Mouse (Mus musculus) lung, postnatal 10 days (tissue): ENCODE data around the gene Olfr550.
"Not testable (repeated sequence)": the region's sequence is repeated elsewhere in the genome, so short reads cannot be mapped to it uniquely, and the experiment has no call there.

ENCODE experiments used
- DNase-seq: peaks from one replicate; pipeline ENCODE4 v3.0.0; 2021

Gene Olfr550

DNA sequence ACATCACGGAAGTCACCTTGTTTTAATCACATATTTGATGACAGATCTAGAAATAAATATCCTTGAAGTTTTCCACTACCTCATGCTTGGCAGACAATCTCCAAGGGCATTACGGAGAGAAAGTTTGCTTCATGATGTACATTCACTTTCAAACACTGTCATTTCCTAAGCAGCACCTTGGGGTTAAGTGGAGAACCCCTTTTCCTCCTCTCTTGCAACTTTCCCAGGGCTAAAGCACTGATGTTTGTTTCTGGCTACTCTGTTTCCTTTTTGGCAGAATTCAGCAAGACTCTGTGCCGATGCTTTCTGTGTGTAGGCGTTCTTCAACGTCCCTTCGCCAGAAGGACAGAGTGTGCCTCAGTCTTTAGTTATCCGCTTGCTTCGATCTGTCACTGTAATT is at the start of gene Olfr550:
Gene Olfr550, plus strand, starts transcription at position 301 of the 400 bp plus-strand sequence.
- no peak for DNase-seq

DNA sequence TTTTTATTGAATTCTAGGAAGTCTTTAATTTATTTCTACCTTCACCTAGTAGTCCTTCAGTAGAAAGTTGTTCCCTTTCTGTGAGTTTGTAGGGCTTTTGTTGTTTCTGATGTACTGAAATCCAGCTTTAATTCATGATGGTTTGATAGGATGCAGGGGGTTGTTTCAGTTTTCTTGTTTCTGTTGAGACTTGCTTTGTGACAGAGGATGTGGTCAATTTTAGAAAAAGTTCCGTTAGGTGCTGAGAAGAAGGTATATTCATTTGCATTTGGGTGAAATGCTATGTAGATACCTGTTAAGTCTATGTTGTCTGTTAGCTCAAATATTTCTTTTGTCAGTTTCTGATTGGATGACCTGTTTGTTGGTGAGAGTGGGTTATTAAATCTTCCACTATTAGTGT is 42.2 kb upstream of the Olfr550 start:
- no peak for DNase-seq

DNA sequence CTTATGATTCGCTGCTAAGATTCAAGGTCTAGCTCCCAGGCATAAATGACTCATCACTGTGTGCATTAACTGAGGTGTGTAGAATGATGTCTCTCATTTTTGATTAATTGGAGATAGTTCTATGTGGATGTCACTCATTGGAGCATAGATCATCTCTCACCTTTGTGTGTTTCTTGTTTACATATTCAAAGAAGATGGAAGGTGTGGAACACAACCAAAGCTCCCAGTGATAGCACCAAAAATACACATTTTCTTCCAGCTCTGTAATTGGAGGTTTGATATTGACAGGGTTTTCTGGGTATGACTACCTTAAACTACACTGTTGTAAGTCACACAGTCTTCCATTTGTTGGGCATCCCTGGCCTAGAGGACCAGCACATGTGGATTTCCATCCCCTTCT is 36.8 kb upstream of the Olfr550 start, which contains the start of gene Olfr547:
Gene Olfr547, plus strand, starts transcription at position 301 of the 400 bp plus-strand sequence.
- DNase-seq, result no peak

DNA sequence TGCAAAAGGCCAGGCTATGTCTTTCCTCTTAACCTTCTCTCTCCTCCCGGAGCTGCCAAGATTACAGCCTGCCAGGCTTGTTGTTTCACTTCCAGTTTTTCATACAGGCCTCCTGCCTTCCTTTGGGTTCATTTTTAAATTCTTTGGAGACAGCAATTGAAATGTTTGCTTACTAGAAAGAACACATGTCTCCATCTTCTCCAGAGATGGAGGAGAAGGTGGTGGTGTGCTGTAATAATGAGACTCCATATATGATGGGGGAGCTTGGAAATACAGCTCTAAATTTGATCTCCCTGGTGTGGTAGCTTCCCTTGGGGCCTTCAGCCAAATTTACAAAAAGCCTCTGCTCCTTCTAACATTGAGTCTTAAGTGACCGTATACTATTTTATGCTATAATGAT is 30.6 kb upstream of the Olfr550 start, which contains the start of gene Olfr548-ps1:
Gene Olfr548-ps1, plus strand, starts transcription at position 301 of the 400 bp plus-strand sequence.
- no peak for DNase-seq

DNA sequence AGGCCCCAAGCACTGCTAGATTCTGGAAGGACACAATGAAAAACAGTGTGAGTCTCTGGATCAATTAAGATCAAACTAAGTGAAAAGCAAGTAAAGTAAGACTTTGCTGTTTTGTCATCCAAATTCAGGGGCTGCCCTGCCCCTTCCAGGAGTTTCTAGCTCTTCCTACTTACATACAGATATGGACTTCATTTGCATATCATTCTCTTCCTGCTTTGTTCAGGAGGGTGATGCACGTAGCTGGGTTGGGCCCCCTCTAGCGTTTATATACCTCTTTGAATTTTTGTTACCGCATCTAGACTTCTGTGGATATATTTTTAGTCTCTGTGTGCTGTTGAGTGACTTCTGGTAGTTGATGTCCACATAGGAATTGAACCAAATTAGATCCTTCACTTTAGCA is 30.0 kb upstream of the Olfr550 start:
- no peak for DNase-seq

DNA sequence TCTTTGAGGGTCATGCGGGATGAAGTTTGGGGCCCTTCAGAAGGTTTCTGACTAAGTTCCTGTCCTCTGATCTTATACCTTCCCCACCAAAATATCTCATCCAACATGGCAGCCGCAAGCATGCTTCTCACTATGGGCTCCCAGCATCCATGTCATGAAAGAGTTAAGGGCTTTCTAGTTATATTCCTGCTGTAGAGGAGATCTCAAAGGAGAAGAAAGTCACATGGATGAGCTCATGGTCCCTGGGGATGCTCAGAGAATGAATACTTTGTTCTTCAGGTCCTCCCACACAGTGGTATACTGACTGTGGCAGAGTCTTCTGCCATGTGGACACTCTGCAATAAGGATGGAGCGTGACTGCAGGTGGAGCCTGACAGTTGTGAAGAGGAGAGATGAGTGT is 21.7 kb upstream of the Olfr550 start, which contains the start of gene Olfr549:
Gene Olfr549, plus strand, starts transcription at position 301 of the 400 bp plus-strand sequence.
- DNase-seq, result no peak

DNA sequence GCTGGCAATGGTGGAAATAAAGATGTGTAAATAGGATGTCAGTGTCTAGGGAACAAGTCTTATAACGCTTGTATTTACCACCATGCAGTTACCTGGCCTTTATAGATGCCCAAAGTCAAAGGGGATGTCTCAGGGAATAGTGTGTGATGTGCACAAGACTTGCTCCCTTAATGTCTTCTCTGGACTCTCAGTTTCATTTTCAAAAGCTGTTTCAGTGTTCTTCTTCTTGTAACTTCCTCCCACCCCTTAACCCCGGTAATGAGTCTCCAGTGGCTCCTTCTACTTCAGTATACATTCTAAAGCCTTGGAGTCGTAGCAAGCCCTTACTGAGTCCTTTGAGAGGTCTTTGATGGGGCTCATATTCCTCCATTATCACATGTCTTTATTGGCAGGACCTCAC is 18.0 kb upstream of the Olfr550 start:
- DNase-seq, result no peak

DNA sequence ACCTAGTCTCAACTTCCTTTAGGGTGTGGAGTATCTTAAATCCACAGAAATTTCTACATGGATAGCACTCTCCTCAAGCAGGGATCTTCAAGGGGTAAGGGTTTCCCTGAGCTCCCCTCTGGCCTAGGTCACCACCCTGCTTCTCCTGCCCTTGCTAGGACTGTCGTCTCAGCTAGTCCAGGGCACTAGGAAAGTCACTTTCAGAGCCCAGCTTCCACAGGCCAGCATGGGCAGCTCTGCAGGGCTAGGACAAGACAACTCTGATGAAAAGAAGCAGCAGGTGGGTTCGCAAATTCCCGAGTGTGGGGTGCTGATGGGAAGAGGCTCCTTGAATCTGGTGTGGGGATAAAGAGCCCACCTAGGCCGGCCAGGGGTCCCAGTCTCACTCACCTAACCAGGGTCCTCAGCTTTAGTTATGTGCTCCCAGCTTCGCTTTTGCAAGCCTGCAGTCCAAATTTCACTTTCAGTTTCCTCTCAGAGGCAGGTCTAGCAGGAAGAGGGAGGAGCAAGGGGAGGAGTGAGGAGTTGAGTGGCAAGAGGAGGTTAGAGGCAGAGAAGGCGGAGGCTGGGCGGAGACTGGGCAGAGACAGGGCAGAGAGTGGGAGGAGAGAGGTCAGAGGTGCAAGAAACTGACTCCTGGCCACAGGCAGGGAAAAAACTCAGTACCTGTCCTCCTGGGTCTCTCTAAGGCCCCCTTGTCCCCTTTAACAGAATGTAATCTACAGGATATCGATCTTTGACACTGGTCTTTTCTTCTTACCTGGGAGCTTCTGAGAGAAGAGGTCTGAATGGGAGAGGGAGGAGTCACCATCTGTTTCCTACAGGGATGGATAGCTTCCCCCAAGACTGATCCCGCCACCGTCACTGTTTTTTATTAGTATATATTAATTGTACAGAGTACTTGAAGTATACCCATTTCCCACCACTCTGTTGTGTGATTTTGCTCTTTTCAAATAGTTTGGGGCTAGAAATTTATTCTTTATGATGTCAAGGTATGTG is 5.9 kb upstream of the Olfr550 start, which contains the start of gene Trim21:
Gene Trim21, minus strand, starts transcription at position 488 of the 999 bp plus-strand sequence.
- DNase-seq, result peak; percentile 97

DNA sequence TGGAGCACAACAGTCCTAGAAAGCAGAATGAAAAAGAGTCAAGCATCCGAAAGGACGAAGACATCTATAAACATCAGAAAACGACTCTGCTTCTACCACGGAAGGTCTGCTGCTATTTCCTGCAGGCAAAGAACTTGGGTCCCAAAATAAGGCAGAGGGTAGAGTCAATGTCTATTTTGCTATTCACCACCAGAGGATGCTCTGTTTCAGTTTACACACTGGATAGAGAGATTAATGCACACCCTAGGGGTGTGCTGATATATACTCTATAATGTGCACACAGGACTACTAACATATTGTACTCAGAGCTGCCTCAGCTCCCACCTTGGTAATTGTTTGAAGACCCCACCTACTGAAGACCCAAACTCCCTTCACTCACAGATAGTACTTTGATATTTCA is 5.0 kb upstream of the Olfr550 start:
- no peak for DNase-seq

DNA sequence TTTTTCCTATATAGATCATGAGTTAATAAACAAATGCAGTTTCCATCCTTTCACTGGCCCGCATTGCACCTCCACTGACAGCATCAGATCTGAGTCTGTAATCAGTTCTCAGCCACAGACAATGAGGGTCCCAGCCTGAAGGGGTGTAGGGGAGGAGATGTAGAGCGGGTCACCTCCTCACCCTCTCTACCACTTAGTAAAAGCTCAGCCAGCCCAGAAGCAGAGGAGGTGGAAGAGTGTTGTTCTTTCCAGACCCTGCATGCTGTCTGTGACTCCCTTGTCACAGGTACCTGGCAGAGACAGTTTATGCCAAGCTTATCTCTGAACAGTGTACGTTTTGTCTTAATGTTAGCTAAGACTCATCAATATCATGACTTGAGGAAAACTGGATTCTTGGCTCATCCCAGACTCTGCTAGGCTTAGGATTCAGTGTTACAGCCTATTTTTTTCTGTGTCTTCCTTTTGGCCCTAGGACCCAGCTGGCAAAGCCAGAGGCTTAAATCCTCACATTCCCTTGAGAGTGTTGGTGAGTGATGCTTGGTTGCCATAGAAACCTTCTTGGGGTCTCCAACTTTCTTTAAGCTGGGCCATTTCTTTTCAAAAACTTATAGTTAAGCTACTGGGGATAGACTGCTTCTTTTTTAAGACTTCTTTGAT is 2.1 kb downstream of the Olfr550 start:
- no peak for DNase-seq

DNA sequence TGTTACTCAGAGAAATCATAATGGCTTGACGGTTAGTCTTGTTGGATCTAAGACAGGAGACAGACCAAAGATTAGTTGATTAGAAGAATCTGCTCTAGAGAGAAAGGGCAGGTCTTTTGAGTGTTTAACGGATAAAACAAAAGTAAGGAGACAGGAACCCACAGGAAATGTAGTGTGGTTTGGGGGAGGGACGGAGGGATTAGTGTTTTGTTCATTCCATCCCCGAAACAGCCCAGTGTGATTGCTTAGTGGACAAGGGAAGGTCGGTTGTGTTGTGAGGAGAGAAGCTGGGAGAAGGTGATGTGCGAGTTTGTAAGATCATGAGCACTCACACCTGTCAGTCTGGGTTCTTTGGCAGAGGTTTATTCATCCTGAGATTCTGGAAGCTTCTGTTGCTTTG is 4.8 kb downstream of the Olfr550 start:
- no peak for DNase-seq

DNA sequence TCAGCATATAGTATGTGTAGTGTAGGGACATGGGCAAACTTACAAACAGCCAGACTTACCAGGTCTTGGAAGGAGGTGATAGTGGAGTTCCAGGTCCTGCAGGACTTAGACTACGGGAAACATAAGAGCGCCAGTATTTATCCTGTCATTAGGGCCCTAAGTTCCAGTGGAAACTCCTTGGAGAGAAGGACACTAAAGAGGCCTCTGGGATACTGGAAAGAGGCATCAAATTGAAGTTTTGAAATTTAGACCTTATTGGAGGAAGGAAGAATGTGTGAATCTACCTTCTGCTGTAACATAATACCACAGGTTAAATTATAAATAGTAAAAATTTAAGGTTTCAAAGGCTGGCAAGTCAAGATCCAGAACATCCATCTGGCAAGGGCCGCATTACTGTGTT is 20.5 kb downstream of the Olfr550 start, which contains the start of gene Olfr551:
Gene Olfr551, minus strand, starts transcription at position 101 of the 400 bp plus-strand sequence.
- DNase-seq, result no peak

DNA sequence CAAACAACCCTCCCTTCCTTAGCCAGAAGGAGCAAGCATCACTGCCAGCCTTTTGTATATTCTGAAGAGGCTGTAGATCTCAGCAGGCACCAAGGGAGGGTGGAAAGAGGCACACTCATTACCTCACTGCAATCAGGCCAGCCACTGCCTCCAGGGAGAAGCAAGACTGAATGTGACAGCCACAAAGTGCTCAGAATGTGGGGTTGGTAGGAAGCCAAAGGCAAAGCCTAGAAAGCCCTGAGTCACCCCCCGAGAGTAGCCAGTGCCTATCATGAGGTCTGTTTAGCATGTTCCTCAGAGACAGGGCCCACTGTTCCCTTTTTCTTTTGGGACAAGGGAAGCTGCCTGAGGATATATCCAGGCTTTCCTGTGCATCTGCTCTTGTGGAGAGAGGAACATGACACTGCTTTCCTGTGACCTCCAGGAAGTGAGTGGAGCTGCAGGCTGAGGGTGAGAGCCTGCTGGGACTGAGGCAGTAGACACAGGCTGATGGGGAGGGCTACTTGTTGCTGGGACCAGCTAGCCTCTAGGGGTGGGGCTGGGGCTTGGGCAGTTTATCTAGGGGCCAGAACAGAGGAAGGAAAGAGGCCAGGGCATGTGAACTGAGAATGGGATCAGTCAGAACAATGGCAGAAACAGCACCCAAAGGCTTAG is 26.3 kb downstream of the Olfr550 start, which contains the start of gene Olfr552:
Gene Olfr552, plus strand, starts transcription at position 393 of the 654 bp plus-strand sequence.
- no peak for DNase-seq

DNA sequence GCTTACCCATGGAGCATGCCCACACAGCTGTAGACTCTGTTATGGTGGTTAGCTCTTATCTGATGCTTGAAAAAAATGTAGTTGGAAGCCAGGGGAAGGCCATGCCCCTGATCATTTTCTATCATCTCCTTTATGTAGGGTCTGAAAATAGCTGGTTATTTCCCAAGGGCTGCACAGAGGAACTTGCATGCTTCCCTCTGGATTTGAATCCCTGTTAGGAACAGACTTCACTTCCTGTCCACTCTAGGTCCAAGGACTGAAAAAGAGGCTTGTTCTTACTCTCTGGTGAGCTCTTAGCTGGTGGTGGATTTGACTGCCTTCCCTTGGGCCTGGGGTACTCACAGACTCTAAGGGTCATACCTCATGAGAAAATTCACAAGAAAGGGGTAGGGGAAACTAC is 46.9 kb downstream of the Olfr550 start, which contains the start of gene Olfr553:
Gene Olfr553, minus strand, starts transcription at position 101 of the 400 bp plus-strand sequence.
- no peak for DNase-seq

DNA sequence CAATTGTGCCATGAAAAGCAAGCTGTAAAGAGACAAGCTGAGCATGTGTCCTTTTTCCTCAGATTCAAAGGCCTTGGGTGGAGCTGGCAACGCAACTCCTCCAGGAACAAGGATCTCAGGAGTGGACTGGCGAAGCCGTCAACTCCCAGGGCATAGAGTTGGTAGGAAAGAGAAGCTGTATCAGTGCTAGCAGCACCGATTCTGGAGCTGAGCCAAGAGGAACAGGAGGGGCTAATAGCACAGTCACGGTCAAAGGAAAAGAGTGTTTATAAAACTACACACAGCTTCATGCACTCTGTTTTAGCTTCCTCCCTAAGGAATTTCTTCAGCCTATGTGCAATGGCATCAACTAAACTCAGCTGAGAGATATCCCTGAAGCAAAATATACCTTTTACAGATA is 48.4 kb downstream of the Olfr550 start:
- peak; percentile 66 for DNase-seq

DNA sequence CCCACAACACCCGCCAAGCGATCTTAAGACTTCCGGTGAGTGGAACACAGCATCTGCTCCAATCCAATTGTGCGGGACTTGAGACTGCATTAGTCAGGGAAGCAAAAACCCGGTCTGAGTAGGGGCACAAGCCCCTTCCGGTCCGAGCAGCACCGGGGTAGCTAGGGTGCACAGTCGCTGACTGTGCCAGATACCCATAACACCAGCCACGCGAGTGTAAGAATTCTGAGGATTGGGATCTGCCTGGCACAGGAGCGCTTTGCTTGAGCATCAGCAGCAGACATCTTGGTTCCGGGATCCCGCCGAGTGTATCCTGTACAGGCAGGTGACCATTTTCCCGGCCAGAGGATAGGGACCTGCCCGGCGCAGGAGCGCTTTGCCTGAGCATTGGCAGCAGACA is 49.1 kb downstream of the Olfr550 start:
- not testable (repeated sequence) for DNase-seq
